Mouse (Mus musculus) ES-Bruce4 (cell line): ENCODE data around the gene Metrnl. TPM values are rescaled to one million over a fixed set of nuclear protein-coding genes. Genes with fewer than 3 reads are reported as not detected.

Experiments
- H3K27ac ChIP-seq: 2 replicates; pipeline ENCODE4 v1.5.1; 2012; ENCODE audit warnings: low read length, inconsistent platforms; ENCODE audit not compliant: insufficient read depth
- H3K27me3 ChIP-seq: 2 replicates; pipeline ENCODE4 v1.6.1; 2012; ENCODE audit warnings: mild to moderate bottlenecking, low read length, inconsistent platforms; ENCODE audit not compliant: control insufficient read depth, poor library complexity, insufficient read depth, severe bottlenecking
- H3K36me3 ChIP-seq: 2 replicates; pipeline ENCODE4 v1.6.1; 2012; ENCODE audit warnings: inconsistent platforms, mild to moderate bottlenecking, low read length, moderate library complexity; ENCODE audit not compliant: control insufficient read depth, poor library complexity, insufficient read depth, severe bottlenecking
- H3K4me1 ChIP-seq: one replicate; pipeline ENCODE4 v1.8.1; 2011; ENCODE audit warnings: low read length; ENCODE audit not compliant: control insufficient read depth, insufficient read depth
- H3K4me3 ChIP-seq: 2 replicates; pipeline ENCODE4 v1.5.1; 2011; ENCODE audit warnings: low read depth, mild to moderate bottlenecking, low read length
- H3K9ac ChIP-seq: 2 replicates; pipeline ENCODE4 v1.6.1; 2012; ENCODE audit warnings: low read depth, mild to moderate bottlenecking, inconsistent platforms; ENCODE audit not compliant: poor library complexity, severe bottlenecking
- H3K9me3 ChIP-seq: replicated peaks from 2 replicates; pipeline ENCODE4 v1.6.1; 2012; ENCODE audit warnings: mild to moderate bottlenecking, low read length, inconsistent platforms; ENCODE audit not compliant: control insufficient read depth, poor library complexity, insufficient read depth, severe bottlenecking
- CTCF ChIP-seq: IDR thresholded peaks from one replicate; pipeline ENCODE4 v1.8.1; 2011; ENCODE audit warnings: low read depth, low read length
- EP300 ChIP-seq: IDR thresholded peaks from 2 replicates; pipeline ENCODE4 v1.6.1; 2011; ENCODE audit warnings: low read depth, low read length; ENCODE audit not compliant: insufficient read depth
- POLR2A ChIP-seq: IDR thresholded peaks from one replicate; pipeline ENCODE4 v1.8.1; 2011; ENCODE audit warnings: low read length; ENCODE audit not compliant: insufficient read depth
- polyA plus RNA-seq: library from polyadenylated mRNA; stranded (reverse); fragments of >200 nt; gene quantifications from 2 replicates; pipeline ENCODE4 v1.2.4, GENCODE M21; 2011; ENCODE audit warnings: low read depth; ENCODE audit not compliant: missing spikeins, insufficient read depth, insufficient read length

Metrnl gene
- polyA plus RNA-seq, 1 experiment: 2.6 TPM

GRCm38 (mm10) chr11:121688024-121688423 lies 13.3 kb upstream of the Metrnl start:
- H3K4me1 ChIP-seq: no peaks in the 10 kb centered on the region
- no peak overlapping the region for H3K4me3 ChIP-seq
- no peaks in the 10 kb centered on the region for H3K36me3 ChIP-seq
- H3K9me3 ChIP-seq: no peaks in the 10 kb centered on the region
- H3K27ac ChIP-seq: no peak overlapping the region
- no peaks in the 10 kb centered on the region for H3K27me3 ChIP-seq
- no peak overlapping the region for H3K9ac ChIP-seq
- no peak for TF ChIP-seq CTCF
- TF ChIP-seq EP300: no peak
- no peak for TF ChIP-seq POLR2A

GRCm38 (mm10) chr11:121695304-121696064 lies 5.9 kb upstream of the Metrnl start:
- TF ChIP-seq EP300 (no peak), CTCF (no peak), POLR2A (no peak)
- H3K4me1 ChIP-seq: no peaks in the 10 kb centered on the region
- no peaks in the 10 kb centered on the region for H3K27me3 ChIP-seq
- no peak overlapping the region for H3K4me3 ChIP-seq
- no peaks in the 10 kb centered on the region for H3K36me3 ChIP-seq
- H3K9ac ChIP-seq: no peak overlapping the region
- no peaks in the 10 kb centered on the region for H3K9me3 ChIP-seq
- no peak overlapping the region for H3K27ac ChIP-seq

- Histone ChIP-seq H3K9me3 (no peaks in the 10 kb centered on the region), H3K27me3 (no peaks in the 10 kb centered on the region), H3K36me3 (no peaks in the 10 kb centered on the region), H3K9ac (no peak overlapping the region), H3K4me3 (no peak overlapping the region), H3K27ac (no peak overlapping the region), H3K4me1 (no peaks in the 10 kb centered on the region)
- TF ChIP-seq EP300: no peak
- no peak for TF ChIP-seq POLR2A
- no peak for TF ChIP-seq CTCF
These were observed 4.1 kb upstream of the Metrnl start for GRCm38 (mm10) chr11:121697271-121697670.

- no peak overlapping the region for H3K4me3 ChIP-seq
- H3K36me3 ChIP-seq: no peaks in the 10 kb centered on the region
- H3K4me1 ChIP-seq: no peaks in the 10 kb centered on the region
- no peak overlapping the region for H3K9ac ChIP-seq
- H3K9me3 ChIP-seq: no peaks in the 10 kb centered on the region
- no peak for TF ChIP-seq EP300
- no peak for TF ChIP-seq CTCF
- no peak for TF ChIP-seq POLR2A
- H3K27ac ChIP-seq: no peak overlapping the region
- 0 out of 2 replicates have a peak, but pooled peaks cover 3% of the 10 kb centered on the region for H3K27me3 ChIP-seq
These were observed 2.9 kb upstream of the Metrnl start for GRCm38 (mm10) chr11:121698381-121698955.

- Histone ChIP-seq H3K9ac (peak overlapping the region; percentile 7), H3K4me1 (no peaks in the 10 kb centered on the region), H3K4me3 (peak overlapping the region; percentile 73), H3K27me3 (0 out of 2 replicates have a peak, but pooled peaks cover 6% of the 10 kb centered on the region), H3K36me3 (no peaks in the 10 kb centered on the region), H3K9me3 (no peaks in the 10 kb centered on the region), H3K27ac (no peak overlapping the region)
- TF ChIP-seq POLR2A (no peak), CTCF (no peak), EP300 (no peak)
These were observed 959 bp downstream of the Metrnl start for GRCm38 (mm10) chr11:121702111-121702894.
